Mouse (Mus musculus) midbrain, embryonic 11.5 days (tissue): ENCODE results near the gene Hivep2. TPM values are rescaled to one million over a fixed set of nuclear protein-coding genes. Genes with fewer than 3 reads are reported as not detected.
A peak's percentile ranks its signal among the peaks of the same experiment; 100 is the strongest.

ENCODE experiments used
- ATAC-seq: fragments of 200-750 bp; cut with Nextera tagmentation; 2 replicates; pipeline ENCODE4 v1.8.0; 2017; ENCODE audit warnings: moderate TSS enrichment, moderate library complexity; ENCODE audit not compliant: low FRiP score
- DNase-seq: peaks from one replicate; pipeline ENCODE4 v3.0.0; 2015; ENCODE audit warnings: low spot score; ENCODE audit errors: missing footprints
- H3K27ac ChIP-seq: fragments of 300-500 bp; sonication (generic); 2 replicates; pipeline ENCODE4 v1.5.1; 2014; ENCODE audit warnings: low read depth, low read length
- H3K27me3 ChIP-seq: fragments of 300-500 bp; sonication (generic); 2 replicates; pipeline ENCODE4 v1.6.1; 2014; ENCODE audit warnings: mild to moderate bottlenecking, low read length, moderate library complexity, mixed read lengths; ENCODE audit not compliant: control insufficient read depth, insufficient read depth
- H3K36me3 ChIP-seq: fragments of 300-500 bp; sonication (generic); 2 replicates; pipeline ENCODE4 v1.6.1; 2014; ENCODE audit warnings: mild to moderate bottlenecking, low read length, moderate library complexity, mixed read lengths; ENCODE audit not compliant: control insufficient read depth, insufficient read depth
- H3K4me1 ChIP-seq: fragments of 300-500 bp; sonication (generic); 2 replicates; pipeline ENCODE4 v1.6.1; 2014; ENCODE audit warnings: low read length; ENCODE audit not compliant: control insufficient read depth, insufficient read depth
- H3K4me2 ChIP-seq: fragments of 300-500 bp; sonication (generic); 2 replicates; pipeline ENCODE4 v1.6.1; 2014; ENCODE audit warnings: mild to moderate bottlenecking, moderate library complexity
- H3K4me3 ChIP-seq: fragments of 300-500 bp; sonication (generic); 2 replicates; pipeline ENCODE4 v1.5.1; 2014; ENCODE audit warnings: low read depth, low read length
- H3K9ac ChIP-seq: fragments of 300-500 bp; sonication (generic); 2 replicates; pipeline ENCODE4 v1.6.1; 2014; ENCODE audit warnings: low read length
- H3K9me3 ChIP-seq: fragments of 300-500 bp; sonication (generic); 2 replicates; pipeline ENCODE4 v1.6.1; 2016; ENCODE audit warnings: low read length; ENCODE audit not compliant: control insufficient read depth
- WGBS: fragments of 180-500 bp; shearing (Covaris S2); extraction: QIAGEN DNeasy Blood & Tissue Kit; methylation state at CpG from one replicate; pipeline ENCODE4 v1.1.7; 2014; 5-methylcytosine and 5-hydroxymethylcytosine counted together
- polyA plus RNA-seq: library from polyadenylated mRNA; unstranded; fragments of >200 nt; fragmentation: Nextera tagmentation; extraction: Ambion mirVana; gene quantifications from 2 replicates; pipeline ENCODE4 v1.2.1, GENCODE M21; 2014

The Hivep2 gene
- polyA plus RNA-seq, 1 experiment from 2014 or later = 5.4 TPM

DNA sequence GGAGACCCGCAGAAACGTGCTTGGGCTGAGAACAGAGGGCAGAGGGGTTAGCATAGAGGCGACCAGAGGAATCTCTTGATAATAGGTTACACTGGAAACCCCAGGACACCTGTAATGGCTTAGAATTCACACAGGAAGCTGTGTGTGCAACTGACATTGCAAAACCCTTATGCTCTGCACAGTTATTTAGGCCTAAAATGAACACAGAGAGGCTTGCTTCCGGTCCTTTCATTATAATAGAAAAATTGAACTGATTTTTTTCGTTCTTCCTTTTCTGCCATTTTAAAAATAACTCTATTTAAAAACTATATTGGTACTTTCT is 2.3 kb downstream of the Hivep2 start:
- peak overlapping the region; percentile 72 for H3K4me3 ChIP-seq
- H3K9me3 ChIP-seq = no peaks in the 10 kb centered on the region
- H3K9ac ChIP-seq = peak overlapping the region; percentile 91
- no peak for ATAC-seq
- DNase-seq = no peak
- WGBS = 12% methylated on average over 5 of the region's 5 CpGs
- H3K4me1 ChIP-seq = peaks cover 3% of the 10 kb centered on the region; the same call in 1 of the 2 replicates
- H3K27ac ChIP-seq = peak overlapping the region; percentile 65; the same call in 1 of the 2 replicates
- H3K4me2 ChIP-seq = peak overlapping the region; percentile 82
- no peaks in the 10 kb centered on the region for H3K36me3 ChIP-seq
- H3K27me3 ChIP-seq = no peaks in the 10 kb centered on the region

DNA sequence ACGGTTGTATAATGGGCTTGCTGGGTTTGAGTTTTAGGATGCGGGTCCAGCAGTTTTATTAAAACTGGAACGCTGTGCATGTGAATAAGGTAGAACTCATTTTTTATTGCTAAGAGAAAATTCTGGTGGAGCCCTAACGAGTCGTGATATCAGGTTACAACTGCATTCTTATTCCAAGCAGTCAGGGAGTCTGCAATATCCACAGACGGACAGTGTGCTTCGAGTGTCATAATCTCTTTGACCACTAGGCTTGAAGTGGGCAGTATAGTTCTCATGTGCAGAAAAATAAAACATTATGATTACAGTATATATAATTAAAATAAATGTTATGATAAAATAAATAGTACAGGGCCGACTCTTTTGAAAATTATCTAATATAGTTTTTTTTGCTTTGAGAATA is 3.1 kb downstream of the Hivep2 start:
- Histone ChIP-seq H3K27ac (no peak overlapping the region), H3K9me3 (no peaks in the 10 kb centered on the region), H3K9ac (no peak overlapping the region), H3K36me3 (no peaks in the 10 kb centered on the region), H3K4me1 (peaks cover 3% of the 10 kb centered on the region; the same call in 1 of the 2 replicates), H3K27me3 (no peaks in the 10 kb centered on the region), H3K4me2 (no peak overlapping the region), H3K4me3 (no peak overlapping the region)
- DNase-seq (peak; percentile 89), ATAC-seq (no peak)
- whole genome bisulfite sequencing = 21% methylated on average over 8 of the region's 8 CpGs

DNA sequence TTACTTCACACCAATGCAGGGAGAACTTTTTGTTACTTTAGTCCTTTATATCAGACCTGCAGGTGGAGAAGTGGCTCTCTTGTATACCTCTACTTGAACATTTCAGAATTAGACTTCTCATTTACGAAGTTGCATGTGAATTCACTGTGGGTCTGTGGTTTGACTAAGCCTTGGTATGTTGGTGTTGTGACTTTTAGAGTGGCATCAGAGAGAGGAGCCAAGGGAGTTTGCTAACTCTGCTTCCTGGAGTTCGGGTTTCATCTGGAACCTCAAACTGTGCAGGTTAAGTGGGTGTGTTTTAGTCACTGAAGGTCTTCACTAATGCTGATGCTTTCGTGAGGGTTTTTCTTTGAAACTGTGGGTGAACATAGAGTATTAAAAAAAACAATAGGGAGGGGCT is 4.4 kb downstream of the Hivep2 start:
- no peak overlapping the region for H3K4me3 ChIP-seq
- H3K36me3 ChIP-seq = no peaks in the 10 kb centered on the region
- no peak overlapping the region for H3K27ac ChIP-seq
- H3K4me2 ChIP-seq = no peak overlapping the region
- no peaks in the 10 kb centered on the region for H3K9me3 ChIP-seq
- H3K4me1 ChIP-seq = peaks cover 3% of the 10 kb centered on the region; the same call in 1 of the 2 replicates
- DNase-seq (no peak), ATAC-seq (no peak)
- no peaks in the 10 kb centered on the region for H3K27me3 ChIP-seq
- no peak overlapping the region for H3K9ac ChIP-seq
- WGBS = 70% methylated on average over 3 of the region's 3 CpGs

DNA sequence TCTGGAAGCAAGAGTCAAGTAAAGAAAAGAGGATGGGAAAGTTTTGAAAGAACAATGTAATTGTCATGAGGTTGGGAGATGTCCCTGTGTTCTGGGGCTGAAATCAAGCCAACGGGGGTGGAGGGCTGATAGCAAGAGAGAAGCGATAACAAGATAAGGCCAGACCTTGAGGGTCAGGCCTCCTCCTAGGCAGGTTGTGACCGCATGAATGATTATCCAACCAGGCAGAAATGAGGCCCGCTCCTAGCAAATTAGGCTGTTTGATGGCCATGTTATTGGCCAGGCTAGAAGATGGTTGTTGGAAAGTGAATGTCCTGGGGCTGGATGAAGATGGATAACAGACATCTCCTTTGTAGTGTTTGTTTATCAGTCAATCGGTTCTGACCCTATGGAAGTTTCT is 5.4 kb downstream of the Hivep2 start:
- ATAC-seq = no peak
- Histone ChIP-seq H3K27me3 (no peaks in the 10 kb centered on the region), H3K4me2 (no peak overlapping the region), H3K4me1 (peaks cover 3% of the 10 kb centered on the region; the same call in 1 of the 2 replicates), H3K4me3 (no peak overlapping the region), H3K9me3 (no peaks in the 10 kb centered on the region), H3K36me3 (no peaks in the 10 kb centered on the region), H3K9ac (no peak overlapping the region), H3K27ac (no peak overlapping the region)
- DNase-seq = no peak
- WGBS = 67% methylated on average over 5 of the region's 5 CpGs

DNA sequence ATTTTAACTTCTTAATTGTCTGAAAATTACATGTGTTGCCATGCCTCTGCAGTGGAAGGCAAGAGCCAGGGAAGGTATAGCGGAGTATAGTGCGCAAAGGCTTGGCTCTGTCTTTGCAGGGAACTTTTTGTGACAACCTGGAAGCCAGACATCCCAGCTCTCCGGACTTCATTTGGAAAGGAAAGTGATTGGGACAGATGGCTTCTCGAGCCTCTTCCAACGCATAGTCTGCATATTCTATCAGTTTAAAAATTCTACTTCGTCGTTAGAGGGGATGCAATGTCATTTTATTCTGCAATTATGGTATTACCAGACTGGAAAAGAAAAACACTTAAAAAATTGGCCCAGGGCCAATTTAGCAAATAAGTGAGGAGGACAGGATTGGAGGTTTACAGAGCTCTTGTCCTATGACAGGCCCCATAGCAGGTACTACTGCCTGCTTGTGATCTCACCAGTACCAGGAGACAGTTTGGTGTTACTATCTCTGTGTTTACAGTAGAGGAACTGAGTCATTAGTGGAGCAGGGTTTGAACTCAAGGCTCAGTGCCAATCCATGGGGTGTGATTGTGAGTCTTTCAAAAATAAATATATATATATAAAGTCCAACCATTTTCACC is 7.8 kb downstream of the Hivep2 start:
- ATAC-seq (no peak), DNase-seq (peak; percentile 78)
- Histone ChIP-seq H3K4me1 (no peaks in the 10 kb centered on the region), H3K4me3 (no peak overlapping the region), H3K27me3 (no peaks in the 10 kb centered on the region), H3K4me2 (no peak overlapping the region), H3K36me3 (no peaks in the 10 kb centered on the region), H3K9ac (no peak overlapping the region), H3K9me3 (no peaks in the 10 kb centered on the region), H3K27ac (no peak overlapping the region)
- WGBS = 90% methylated on average over 7 of the region's 7 CpGs

DNA sequence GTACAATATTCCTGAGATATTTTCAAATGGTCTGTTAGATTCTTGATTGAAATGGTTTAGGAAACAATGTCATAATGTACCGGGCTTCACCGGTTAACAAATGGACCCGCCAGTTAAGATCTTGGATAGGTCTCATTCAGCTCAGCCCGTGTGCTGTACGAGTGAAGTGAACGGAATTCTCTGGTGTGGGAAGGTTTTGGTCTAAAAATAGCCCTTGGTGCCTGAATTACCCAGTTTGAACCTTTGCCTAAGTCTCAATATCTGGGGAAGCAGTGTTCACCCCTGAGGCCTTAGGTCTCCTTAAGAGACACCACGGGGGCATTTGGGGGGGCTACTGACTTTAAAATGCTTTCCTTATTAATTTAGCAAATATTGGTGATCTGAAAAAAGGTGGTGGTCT is 8.6 kb downstream of the Hivep2 start:
- Histone ChIP-seq H3K27me3 (no peaks in the 10 kb centered on the region), H3K9me3 (no peaks in the 10 kb centered on the region), H3K27ac (no peak overlapping the region), H3K9ac (no peak overlapping the region), H3K4me2 (no peak overlapping the region), H3K36me3 (no peaks in the 10 kb centered on the region), H3K4me3 (no peak overlapping the region), H3K4me1 (no peaks in the 10 kb centered on the region)
- DNase-seq = peak; percentile 75
- 84% methylated on average over 7 of the region's 7 CpGs for WGBS
- ATAC-seq = no peak

DNA sequence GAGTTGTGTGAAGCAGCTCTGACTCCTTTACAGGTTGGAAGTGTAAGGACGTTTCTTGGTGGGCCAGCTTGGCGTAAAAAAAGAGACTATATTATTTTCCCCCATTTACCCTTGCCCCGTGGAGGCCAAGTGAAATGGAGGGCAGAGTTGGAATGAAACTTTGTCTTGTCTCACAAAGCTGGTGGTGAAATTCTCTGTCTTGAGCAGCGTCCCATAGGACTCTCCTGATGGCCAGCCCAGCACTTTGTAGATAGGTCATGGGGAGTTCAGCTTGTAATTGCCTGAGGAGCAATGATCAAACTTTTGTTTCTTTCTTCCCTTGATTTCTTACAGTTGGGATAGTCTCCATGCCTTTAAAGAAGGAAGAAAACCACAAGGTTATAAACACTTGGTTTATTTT is 10.0 kb downstream of the Hivep2 start:
- no peaks in the 10 kb centered on the region for H3K4me1 ChIP-seq
- H3K9ac ChIP-seq = no peak overlapping the region
- H3K27ac ChIP-seq = no peak overlapping the region
- ATAC-seq (no peak), DNase-seq (no peak)
- no peak overlapping the region for H3K4me3 ChIP-seq
- no peaks in the 10 kb centered on the region for H3K9me3 ChIP-seq
- H3K27me3 ChIP-seq = no peaks in the 10 kb centered on the region
- WGBS = 77% methylated on average over 4 of the region's 4 CpGs
- no peaks in the 10 kb centered on the region for H3K36me3 ChIP-seq
- no peak overlapping the region for H3K4me2 ChIP-seq

DNA sequence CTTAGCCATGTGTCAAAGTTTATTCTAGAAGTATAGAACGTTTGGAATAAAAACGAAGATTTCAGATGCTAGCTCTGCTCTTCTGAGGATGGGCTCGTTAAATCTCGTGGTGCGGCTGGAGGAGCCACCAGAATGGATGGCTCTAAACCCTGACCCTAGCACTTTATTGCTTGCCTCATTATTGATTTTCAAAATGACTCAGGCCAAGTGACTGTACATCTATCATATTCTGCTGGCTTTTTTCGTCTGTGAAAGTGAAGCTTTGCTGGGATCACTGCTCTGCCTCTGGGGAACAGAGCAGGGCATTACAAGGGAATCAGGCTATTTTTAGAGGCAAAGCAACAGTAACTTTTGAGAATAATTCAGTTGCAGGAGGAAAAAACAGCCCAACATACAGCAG is 10.4 kb downstream of the Hivep2 start:
- 81% methylated on average over 6 of the region's 6 CpGs for WGBS
- H3K4me3 ChIP-seq = no peak overlapping the region
- H3K27ac ChIP-seq = no peak overlapping the region
- H3K4me1 ChIP-seq = no peaks in the 10 kb centered on the region
- ATAC-seq (no peak), DNase-seq (peak; percentile 81)
- H3K36me3 ChIP-seq = no peaks in the 10 kb centered on the region
- no peaks in the 10 kb centered on the region for H3K9me3 ChIP-seq
- H3K27me3 ChIP-seq = no peaks in the 10 kb centered on the region
- H3K9ac ChIP-seq = no peak overlapping the region
- H3K4me2 ChIP-seq = no peak overlapping the region

DNA sequence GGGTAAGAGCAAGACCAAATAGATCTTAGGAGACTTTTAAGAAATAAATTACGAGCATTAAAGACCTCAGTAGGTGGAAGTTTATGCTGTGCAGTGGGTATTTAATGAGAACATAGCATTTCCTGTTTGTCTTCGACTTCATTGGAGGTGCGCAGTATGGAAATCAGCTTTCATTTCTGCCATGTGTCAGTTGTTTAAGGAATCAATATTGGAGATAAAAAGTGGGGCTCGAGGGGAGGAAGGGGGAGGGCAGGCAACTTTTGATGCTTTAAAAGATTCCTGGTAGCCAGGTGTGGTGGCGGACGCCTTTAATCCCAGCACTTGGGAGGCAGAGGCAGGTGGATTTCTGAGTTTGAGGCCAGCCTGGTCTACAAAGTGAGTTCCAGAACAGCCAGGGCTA is 16.4 kb downstream of the Hivep2 start:
- H3K4me2 ChIP-seq = peak overlapping the region; percentile 73
- H3K27ac ChIP-seq = no peak overlapping the region
- ATAC-seq = no peak
- DNase-seq = peak; percentile 81
- H3K9me3 ChIP-seq = no peaks in the 10 kb centered on the region
- peak overlapping the region; percentile 86 for H3K9ac ChIP-seq
- peaks cover 7% of the 10 kb centered on the region; the same call in 1 of the 2 replicates for H3K4me1 ChIP-seq
- WGBS = 64% methylated on average over 6 of the region's 6 CpGs
- H3K36me3 ChIP-seq = no peaks in the 10 kb centered on the region
- H3K4me3 ChIP-seq = 0 out of 2 replicates have a peak overlapping the region, but pooled peaks have one; percentile 50
- H3K27me3 ChIP-seq = no peaks in the 10 kb centered on the region
